Mouse (Mus musculus) left cerebral cortex, adult 18-20 months (tissue): ENCODE measurements around the gene Smim23. TPM values are rescaled to one million over a fixed set of nuclear protein-coding genes. Genes with fewer than 3 reads are reported as not detected.
A peak's percentile ranks its signal among the peaks of the same experiment; 100 is the strongest.

Experiments
- DNase-seq, 2 experiments: peaks; one replicate each; pipeline ENCODE4 v3.0.0; 2021 to 2022; ENCODE audit warnings: low spot score in 2 of 2, mixed read lengths in 1 of 2
- long read RNA-seq, 2 experiments: library from polyadenylated mRNA; stranded (forward); transcript quantifications; one replicate each; pipeline ENCODE4 v2.0.0; 2021
- total RNA-seq, 2 experiments: library from RNA; stranded (reverse); gene quantifications; 2 replicates each; pipeline ENCODE4 v1.2.3; 2021

The Smim23 gene
- not detected for total RNA-seq
- long read RNA-seq, experiment 1: 0 reads
- long read RNA-seq, experiment 2: 0 reads

DNA sequence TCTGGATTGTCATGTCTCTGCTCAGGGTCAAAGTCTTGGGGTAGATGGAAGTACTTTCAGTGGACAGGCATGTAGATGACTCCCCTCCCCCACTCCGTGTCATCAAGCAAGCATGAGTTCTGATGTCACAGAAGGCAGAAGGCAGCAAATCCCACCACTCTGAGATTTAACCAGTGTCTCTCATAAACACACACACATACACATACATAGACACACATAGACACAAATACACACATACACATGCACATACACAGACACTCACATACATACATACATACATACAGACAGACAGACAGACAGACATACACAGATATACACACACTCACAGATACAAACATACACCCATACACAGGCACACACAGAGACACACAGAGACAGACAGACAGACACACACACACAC, at the start of gene Smim23:
Gene Smim23, minus strand, starts transcription at position 101 of the 400 bp plus-strand sequence.
- no peak for DNase-seq

DNA sequence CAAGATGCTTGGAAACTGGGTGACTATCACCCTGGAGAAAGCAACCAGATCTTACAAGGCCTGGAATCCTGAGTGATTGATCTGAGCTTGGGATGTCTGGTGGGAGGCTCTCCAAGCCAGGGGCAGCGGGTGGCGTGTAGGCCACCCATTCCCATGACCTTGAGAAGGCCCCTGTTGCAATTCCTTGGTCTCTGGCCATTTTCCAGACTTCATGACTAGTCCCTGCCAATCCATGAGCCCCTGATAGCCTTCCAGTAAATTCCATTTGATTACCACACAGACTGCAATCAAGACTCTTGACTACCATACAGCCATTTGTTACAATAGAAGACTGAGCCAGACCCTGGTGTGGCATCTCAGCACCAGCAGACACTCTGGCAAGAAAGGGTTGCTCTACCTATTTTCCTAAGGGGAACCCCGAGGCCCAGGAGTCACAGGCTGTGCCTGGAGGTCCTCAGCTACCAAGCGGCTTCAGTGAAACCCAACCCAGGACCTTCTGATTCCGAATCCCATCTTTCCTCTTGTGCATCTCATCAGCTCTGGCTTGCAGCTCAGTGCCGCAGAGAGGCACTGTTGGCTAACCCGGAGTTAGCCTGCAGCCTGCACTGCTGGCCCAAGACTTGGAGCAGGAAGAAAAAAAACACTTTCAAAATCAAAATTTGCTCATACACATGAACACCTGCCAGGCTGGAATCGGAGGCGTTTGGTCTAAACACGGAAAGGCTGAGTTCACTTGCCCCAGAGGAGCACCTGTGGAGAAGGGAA, 44.4 kb upstream of the Smim23 start:
- no peak for DNase-seq

DNA sequence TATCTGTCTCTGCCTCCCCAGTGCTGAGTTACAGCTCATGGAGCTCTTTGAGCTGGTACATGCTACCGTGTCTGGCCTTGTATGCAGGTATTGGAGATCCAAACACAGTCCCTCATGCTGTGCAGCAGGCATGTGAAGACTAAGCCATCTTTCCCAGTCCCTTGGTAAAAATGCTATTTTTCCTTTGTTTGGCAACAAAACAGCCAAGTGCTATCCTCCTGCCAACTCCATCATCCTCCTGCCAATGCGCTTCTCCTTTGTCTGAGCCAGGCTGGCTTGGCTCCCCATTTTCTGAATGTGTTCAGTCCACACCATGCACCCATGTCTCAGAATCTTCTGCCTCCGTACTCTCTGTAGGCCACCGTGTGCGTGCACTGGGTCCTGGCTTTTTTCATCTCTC, 40.2 kb upstream of the Smim23 start:
- DNase-seq: no peak

DNA sequence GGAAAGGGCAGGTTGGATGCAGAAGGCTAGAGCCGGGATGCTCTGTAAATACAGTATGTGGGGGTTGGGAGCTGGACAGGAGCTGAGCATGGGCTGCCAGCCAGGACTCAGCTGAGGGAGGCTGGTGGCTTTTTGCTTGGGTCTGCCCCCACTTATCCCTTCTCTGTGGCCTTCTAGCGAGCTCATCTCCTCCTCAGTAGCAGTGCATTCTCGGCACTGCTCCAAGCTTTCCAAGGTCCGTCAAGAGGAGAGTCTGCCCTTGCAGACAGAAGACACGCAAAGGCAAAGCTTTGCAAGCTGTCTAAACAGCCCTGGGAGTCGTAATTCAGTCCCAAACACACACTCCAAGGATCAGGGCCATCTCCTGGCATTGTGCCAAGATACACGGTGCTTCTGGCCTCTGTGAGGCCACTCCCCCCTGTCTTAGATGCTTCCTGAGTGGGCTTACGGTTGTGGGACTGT, 33.0 kb upstream of the Smim23 start:
- DNase-seq: no peak

DNA sequence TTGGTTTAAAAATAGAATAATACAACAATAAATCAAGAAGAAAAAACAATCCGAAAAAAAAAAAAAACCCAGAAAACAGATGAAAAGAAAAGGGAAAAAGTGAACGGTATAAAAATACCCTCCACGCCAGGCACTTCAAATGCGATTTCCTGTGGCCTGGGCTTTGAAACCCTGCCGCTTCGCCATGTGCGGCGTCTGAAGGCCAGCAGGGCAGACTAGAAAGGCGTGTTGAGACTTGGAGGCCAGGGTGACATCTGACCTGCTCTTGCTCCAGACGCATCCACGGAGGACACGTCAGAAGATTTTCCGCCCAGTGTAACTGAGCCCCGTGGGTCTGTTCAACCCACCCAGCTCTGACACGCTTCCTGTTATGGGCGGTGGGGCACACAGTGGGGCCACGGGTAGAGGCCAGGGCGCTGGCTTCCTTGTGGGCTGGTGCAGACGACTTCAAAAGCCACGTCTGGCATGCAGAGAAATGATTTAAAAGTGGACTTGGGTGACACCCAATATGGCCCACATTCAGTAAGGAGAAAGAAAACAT, 22.3 kb upstream of the Smim23 start:
- no peak for DNase-seq

DNA sequence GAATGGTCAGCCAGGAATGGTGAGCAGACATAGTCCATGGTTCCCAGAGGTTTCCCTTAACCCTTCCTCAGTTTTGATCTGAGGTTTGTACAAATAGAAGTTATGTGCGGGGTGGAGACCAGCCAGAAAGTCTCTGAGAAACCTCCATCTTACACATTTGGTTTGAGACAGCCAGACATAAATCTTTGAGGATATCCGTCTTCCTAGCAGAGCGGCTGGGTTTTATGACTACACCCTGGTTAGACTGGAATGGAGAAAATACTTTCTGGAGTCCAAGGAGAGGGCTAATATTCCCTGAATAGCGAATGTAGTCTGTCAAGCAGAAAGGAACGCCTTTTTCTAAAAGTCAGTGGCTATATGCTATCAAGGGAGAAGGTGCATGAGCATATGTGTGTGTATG, 16.8 kb upstream of the Smim23 start:
- DNase-seq: no peak

DNA sequence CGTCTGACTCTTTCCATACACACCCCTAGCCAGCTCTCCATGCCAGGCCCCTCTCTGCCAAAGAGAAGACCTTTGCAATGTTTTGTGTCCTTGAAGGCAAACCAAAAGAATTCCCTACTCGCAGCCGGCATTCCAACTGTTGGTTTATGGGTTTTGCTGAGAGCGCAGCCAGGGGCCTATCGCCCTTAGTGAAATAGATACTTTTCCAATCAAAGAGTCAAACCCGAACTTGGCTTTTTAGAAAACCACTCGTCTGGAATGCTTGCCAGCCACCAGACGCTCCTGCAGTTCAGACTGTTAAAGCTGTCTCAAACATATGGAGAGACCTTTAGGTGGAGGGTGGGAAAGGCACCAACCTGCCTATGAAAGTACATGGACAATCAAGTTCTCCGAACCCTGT, 15.9 kb upstream of the Smim23 start:
- DNase-seq: no peak

DNA sequence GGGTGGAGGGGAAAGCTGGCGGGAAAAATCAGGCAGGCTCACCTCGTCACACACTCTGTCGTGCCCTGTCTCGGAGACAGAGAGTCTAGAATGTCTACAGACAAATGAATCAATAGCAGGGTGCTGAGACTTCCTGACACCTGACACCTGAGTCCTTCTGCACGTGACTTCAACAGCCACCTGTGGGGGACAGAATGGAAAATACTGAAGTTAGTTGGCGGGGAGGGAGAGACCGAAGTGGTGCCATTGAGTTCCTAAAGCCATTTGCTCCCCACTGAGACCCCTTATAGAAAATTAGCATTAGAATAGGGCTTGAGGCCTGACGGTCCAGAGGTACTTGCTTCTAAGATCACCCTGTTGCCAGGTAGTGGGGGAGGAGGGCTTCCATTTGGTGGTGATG, 10.6 kb upstream of the Smim23 start:
- no peak for DNase-seq

DNA sequence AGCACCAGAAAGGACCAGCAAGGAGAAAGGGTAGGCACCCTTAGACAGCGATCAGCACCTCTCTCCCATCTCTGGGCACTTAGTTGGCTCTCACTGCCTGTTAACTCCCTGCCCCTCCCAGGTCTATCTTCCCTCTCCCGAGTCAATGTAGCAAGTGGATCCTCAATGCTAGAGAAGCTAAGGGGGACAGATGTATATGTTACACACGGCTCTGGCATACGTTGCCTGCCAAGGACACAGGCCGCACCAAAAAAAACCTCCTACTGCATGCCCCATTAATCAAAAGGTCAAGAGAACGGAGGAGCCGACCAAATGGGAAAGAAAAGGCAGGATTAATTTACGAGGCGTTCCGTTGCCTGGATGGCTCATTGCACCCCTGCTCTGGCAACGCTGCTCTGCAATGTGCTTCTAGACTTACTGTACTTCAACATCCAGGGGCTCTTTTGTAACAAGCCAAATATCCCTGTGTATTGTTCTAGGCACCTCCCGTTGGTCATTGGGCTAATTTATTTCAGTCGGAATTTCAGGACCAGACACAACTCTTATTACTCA, 10.0 kb upstream of the Smim23 start:
- no peak for DNase-seq

DNA sequence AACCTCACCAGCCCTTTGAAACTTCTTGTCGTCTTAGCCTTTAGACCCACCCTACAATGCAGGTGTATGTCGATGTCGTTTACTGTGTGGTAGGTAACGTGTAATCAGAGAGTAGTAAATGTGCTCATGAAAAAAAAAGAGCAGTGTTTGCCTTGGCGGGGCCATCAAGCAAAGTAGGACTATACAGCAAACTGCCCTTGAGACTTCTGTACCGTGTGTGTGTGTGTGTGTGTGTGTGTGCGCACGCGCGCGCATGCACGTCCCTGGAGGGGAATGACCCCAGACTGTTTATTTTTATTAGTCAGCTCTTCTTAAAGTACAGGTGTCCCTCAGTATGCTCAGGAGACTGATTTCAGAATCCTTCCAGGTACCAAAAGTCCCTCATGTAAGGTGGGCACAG, 6.8 kb downstream of the Smim23 start:
- DNase-seq: no peak

DNA sequence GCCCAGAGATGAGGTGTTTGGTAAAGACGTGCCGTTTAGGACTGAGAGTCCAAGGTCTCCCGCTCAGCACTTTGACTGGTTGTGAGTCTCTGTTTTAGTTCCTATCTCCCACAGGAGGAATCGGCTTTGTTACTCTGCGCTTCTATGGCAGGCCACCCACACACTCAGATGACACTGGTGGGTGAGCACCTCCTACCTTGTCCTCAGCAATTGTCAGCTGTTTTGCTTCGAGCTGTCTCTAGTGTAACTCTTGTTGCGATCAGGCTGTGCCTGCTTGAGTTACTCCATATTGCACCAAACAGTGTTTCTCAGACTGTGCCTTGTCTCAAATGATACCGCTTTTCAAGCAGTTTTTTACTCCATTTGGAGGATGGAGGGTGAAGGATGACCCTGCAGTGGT, 10.1 kb downstream of the Smim23 start:
- DNase-seq: peak; percentile 8 to 48

DNA sequence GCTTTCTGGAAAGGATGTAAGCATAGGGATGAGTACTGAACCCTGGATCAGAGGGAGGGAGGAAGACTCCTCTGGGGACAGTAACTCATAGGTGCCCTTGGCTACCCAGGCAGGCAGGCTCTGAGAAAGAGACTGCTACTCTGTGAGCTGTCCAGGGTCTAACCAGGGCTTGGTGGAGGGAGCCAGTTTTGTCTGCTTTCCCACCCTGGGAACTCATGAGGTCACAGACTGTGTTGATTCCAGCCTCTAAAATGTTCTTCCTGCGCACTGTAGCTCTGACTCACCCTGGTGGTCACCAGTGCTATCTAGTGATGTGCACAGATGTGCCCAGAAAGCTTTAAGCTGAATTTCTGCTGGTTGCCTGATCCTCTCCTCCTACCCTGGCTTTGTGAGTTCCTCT, 15.3 kb downstream of the Smim23 start:
- DNase-seq: no peak

DNA sequence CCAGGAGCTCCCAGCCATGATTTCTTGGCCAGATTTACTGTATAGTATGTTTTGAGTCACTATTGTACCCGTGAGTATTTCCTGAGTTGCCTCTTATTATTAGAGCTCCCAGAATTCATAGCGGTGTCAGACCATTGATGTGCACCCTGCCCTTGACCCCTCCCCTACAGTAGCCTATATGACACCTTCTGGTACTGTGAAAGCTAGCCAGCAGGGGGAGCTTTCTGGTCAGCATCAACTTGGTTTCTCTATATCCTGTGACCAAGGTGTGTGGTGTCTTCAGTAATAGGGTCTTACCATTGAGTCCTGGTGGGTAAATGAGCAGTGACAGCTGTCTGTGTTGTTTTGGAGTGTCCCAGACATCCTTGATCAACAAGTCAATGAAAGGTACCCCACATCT, 18.4 kb downstream of the Smim23 start:
- DNase-seq: peak; percentile 28 to 57

DNA sequence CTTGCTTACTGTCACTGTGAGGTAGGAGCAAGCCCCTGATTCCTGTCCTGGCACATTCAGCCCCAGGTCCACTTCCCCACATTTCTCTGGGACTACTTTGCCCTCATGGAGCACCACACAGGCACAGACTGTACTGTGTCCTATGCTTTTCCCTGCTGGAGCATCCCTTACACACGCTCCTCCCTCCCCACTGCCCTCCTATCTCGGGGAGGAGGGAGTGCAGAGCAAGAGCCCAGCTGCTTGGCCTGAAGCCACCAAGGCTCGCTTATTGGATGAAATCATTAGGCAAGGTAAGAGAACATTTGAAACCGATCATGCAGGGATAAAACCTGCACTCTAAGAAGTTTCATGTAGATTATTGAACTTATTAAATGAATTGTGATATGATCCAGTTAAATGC, 20.7 kb downstream of the Smim23 start:
- no peak for DNase-seq

DNA sequence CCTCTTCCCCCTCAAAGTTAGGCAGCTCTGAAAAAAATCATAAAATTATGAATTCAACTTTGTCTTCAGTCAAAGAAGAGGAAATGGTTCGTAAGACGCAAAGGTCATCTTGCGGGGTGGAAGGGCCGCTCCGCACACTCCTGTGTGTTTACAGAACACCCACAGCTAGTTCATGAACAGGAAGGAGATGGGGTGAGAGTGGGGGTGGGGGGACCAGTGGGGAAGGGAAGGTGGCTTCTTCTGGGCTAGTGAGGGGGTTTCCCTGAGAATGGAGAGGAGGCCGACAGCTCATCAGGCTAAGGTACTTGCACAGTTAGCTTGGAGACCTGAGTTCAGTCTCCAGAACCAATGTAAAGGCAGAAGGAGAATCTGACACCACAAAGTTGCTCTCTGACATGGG, 22.7 kb downstream of the Smim23 start:
- DNase-seq: no peak

DNA sequence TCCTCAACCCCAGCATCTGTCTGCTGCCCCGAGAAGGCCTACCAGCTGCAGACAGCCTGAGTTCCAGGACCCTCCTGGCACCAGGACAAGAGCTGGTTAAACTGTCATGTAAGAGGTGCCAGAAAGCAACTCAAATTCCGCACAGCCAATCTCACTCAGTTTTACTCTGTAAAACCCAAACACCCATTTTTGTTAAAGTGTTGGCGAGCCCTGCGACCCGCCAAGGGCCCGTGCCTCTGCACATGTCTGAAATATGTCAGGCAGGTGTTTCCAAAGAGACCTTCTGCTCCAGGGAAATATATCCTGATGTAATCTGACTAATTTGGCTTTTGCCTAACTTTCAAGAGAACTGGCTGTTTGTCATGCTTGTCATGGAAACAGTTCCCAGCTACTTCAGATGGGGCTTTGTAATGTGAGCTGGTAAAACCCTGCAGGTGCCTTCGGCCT, 23.5 kb downstream of the Smim23 start:
- no peak for DNase-seq

DNA sequence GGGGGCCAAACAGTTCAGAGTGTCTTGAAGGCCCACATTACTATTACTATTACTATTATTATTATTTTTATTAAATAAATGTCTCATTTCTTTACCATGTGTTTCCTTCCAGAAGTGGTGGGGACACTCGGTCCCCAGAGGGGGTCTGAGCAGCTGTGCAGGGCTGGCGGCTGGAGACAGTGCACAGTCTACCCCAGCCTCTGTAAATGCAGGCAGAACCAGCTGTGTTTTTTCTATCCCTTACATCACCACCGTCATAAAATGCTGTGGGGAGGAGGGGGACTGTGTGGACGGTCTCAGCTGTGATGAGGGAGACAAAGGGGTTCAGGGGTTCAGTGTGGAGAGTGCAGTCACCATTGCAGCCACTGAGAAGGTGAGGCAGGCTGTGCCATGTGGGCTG, 26.0 kb downstream of the Smim23 start:
- DNase-seq: no peak

DNA sequence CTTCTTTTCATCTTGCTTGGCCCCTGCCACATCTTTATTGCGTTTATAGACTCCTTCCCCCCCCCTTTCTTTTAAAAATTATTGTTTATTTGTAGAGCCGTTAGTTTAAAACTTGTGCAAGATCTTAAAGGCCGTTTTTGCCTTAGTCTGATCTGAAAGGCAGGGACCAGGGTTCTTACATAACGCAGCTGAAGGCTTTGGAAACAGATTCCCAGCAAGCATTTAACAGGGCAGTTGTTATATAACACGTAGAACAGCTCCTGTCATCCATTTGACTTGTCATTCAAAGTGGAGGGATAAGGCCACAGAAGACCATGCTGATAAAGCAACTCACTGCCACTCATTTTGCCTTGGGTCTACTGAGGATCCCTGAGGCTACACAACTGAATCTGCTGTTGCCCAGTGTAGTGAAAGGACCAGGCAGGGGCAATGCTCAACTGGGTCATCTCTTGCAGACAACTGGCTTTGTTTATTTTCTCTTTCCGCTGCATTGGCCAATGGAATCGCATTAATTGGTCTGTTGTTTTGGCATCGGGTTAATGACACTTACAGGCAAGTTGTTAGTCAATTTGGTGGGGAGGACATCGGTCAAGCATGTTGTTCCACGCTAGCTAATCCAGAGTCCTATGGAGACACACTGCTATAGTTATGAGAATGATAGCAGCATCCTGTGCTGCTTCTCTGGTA, 29.5 kb downstream of the Smim23 start:
- DNase-seq: no peak

DNA sequence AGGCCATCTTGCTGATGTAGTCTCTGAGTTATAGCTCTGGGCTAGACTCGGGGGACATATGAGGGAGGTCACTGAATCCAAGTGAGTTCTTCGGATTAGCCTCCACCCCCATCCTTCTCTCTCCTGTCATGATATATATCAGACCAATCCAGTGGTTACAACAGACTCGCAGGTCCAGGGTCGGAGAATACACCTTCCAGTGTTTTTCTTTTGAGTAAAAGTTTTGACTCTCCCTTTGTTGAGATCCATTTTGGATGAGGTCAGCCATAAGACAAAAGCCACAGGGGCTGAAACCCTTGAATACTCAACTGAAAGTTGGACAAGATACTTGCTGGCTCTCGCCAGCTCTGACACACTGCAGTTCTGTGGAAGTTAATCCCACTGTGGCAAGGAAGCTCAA, 38.2 kb downstream of the Smim23 start:
- DNase-seq: no peak

DNA sequence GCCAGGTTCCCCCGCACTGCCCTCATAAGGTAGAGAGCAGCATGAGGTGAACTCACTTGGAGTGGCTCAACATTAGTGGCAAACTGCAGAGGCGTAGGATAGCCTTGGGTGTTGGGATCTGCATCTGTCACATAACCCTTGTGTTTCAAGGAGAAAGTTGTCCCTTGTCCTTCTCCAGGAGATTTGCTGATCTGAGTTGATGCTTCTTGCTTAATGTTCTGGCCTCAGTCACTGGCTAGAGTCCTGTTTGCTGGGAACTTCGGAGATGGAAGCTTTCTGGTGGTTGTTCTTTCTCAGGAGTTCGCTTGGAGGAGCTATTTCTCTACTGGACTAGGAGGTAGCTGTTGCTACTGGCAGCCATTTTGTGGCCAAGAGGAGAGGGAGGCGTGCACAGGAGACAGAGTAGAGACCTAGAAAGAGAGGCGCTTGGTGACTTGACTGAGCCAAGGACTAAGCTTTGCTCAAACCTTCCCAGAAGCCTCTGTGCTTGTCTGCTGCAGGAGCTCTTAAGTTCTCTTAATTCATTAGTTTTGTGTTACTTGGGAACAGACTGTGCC, 38.7 kb downstream of the Smim23 start:
- DNase-seq: no peak

DNA sequence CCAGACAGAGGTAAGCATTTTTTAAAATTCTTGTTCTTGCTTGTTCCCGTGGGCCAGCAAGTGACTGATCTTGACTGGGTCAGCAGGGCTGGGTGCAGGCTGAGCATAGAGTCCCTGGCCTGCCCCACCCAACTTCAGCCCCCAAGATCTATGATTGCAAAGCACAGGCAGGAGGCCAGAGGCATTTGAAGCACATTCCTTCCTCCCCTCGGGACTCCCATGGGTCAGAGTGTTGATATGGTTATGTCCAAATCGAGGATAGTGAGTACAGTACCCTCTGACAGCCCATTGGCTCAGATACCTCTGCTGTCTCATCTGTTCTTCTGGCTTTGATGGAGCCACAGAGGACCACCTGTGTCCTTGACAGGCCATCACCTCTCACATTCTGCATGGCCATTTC, 41.7 kb downstream of the Smim23 start:
- no peak for DNase-seq
